In genomic region chr5:138656477-138657156, GRCm38 (mm10) we compare ENCODE assay signal across 8 mouse cellular contexts. TPM values are rescaled to one million over a fixed set of nuclear protein-coding genes. Genes with fewer than 3 reads are reported as not detected.
DNase-seq lines count a peak whose midpoint lies in the region; ATAC-seq and TF ChIP-seq lines count a peak whose summit lies in the region.

No protein-coding gene starts in this region.

- no peak overlapping the region for H3K9ac ChIP-seq in embryonic facial prominence, embryonic 11.5 days (replicated peaks; ENCODE audit: low read length)
- H3K9ac ChIP-seq in lung, embryonic 14.5 days: no peak overlapping the region

- no peak for ATAC-seq in cerebellum, adult (ENCODE audit: insufficient number of reproducible peaks, low FRiP score, low TSS enrichment)
- 0 out of 2 replicates have a peak, but pooled peaks have one; percentile 56 for ATAC-seq in embryonic facial prominence, embryonic 11.5 days (replicated peaks; ENCODE audit: insufficient number of reproducible peaks, low FRiP score, low TSS enrichment, low read depth)
- peak; percentile 74; the same call in 1 of the 2 replicates for ATAC-seq in lung, embryonic 14.5 days (ENCODE audit: insufficient read depth)

- 16% methylated on average over 2 of the region's 2 CpGs for WGBS in embryonic facial prominence, embryonic 11.5 days
- WGBS in lung, embryonic 14.5 days: 17% methylated on average over 2 of the region's 2 CpGs

- no peaks in the 10 kb centered on the region for H3K27me3 ChIP-seq in embryonic facial prominence, embryonic 11.5 days (ENCODE audit: control insufficient read depth, insufficient read depth, low read length)
- no peaks in the 10 kb centered on the region for H3K27me3 ChIP-seq in lung, embryonic 14.5 days (ENCODE audit: insufficient read depth, low read length)

- no peaks in the 10 kb centered on the region for H3K4me1 ChIP-seq in embryonic facial prominence, embryonic 11.5 days (ENCODE audit: control insufficient read depth, insufficient read depth, low read length)
- no peaks in the 10 kb centered on the region for H3K4me1 ChIP-seq in lung, embryonic 14.5 days (ENCODE audit: insufficient read depth)

- no peak overlapping the region for H3K4me2 ChIP-seq in embryonic facial prominence, embryonic 11.5 days (ENCODE audit: low read depth, low read length)
- H3K4me2 ChIP-seq in lung, embryonic 14.5 days: no peak overlapping the region

- no peaks in the 10 kb centered on the region for H3K36me3 ChIP-seq in embryonic facial prominence, embryonic 11.5 days (replicated peaks; ENCODE audit: control insufficient read depth, insufficient read depth, low read depth, low read length)
- 0 out of 2 replicates have a peak, but pooled peaks cover 3% of the 10 kb centered on the region for H3K36me3 ChIP-seq in lung, embryonic 14.5 days (ENCODE audit: insufficient read depth)

- peak; percentile 80 for TF ChIP-seq CTCF in lung, embryonic 14.5 days (IDR thresholded peaks at IDR 0.05; ENCODE audit: low read depth)

- H3K9me3 ChIP-seq in embryonic facial prominence, embryonic 11.5 days (replicated peaks; ENCODE audit: control insufficient read depth, low read length): no peaks in the 10 kb centered on the region
- no peaks in the 10 kb centered on the region for H3K9me3 ChIP-seq in lung, embryonic 14.5 days (ENCODE audit: low read depth, low read length)

- no peak overlapping the region for H3K27ac ChIP-seq in embryonic facial prominence, embryonic 11.5 days (replicated peaks; ENCODE audit: low read depth, low read length)
- H3K27ac ChIP-seq in lung, embryonic 14.5 days (ENCODE audit: low read depth): no peak overlapping the region

- intact Hi-C loops in heart, postnatal 14 days (cut with DNase I): no loop called here

- DNase-seq in cerebellum, adult 11 months: peak; percentile 20
- peak; percentile 33 for DNase-seq in adrenal gland, adult 2 months
- DNase-seq in embryonic facial prominence, embryonic 11.5 days (ENCODE audit: low spot score): peak; percentile 68
- peak; percentile 53 to 61 for DNase-seq in heart, postnatal 14 days
- DNase-seq in layer of hippocampus, adult 11-12 months (ENCODE audit: low spot score): peak; percentile 29
- peak; percentile 85 for DNase-seq in lung, embryonic 14.5 days
- peak; percentile 72 for DNase-seq in retina, postnatal 1 day

- H3K4me3 ChIP-seq in embryonic facial prominence, embryonic 11.5 days (ENCODE audit: low read depth, low read length): no peak overlapping the region
- H3K4me3 ChIP-seq in lung, embryonic 14.5 days (ENCODE audit: low read depth, low read length): no peak overlapping the region

RNA-seq across cellular contexts. Expression of gene A430033K04Rik, which starts 34.0 kb away (rescaled TPM):
- total RNA-seq in adrenal gland, adult 2 months (2021): 1 to 10 TPM; 3.9 to 7.4 TPM
- polyA plus RNA-seq in adrenal gland, adult 2 months (2012; rRNA removed): 0.46 and 1.1 TPM in 2 replicates
- 11.7 and 12.3 TPM in 2 replicates for polyA plus RNA-seq in embryonic facial prominence, embryonic 11.5 days (2014; fragmentation: Nextera tagmentation; extraction: Ambion mirVana)
- 1 to 10 TPM; 4.1 to 4.3 TPM for total RNA-seq in heart, postnatal 14 days (2021)
- polyA plus RNA-seq in lung, embryonic 14.5 days (2014; fragmentation: Nextera tagmentation; extraction: Ambion mirVana): 12.8 and 14.0 TPM in 2 replicates

RNA-seq across cellular contexts. Expression of gene Zfp68, which starts 37.1 kb away (rescaled TPM):
- total RNA-seq in adrenal gland, adult 2 months (2021): 10 to 100 TPM; 19.1 to 22.4 TPM
- 1.3 and 1.6 TPM in 2 replicates for polyA plus RNA-seq in adrenal gland, adult 2 months (2012; rRNA removed)
- polyA plus RNA-seq in embryonic facial prominence, embryonic 11.5 days (2014; fragmentation: Nextera tagmentation; extraction: Ambion mirVana): 79.1 and 91.8 TPM in 2 replicates
- total RNA-seq in heart, postnatal 14 days (2021): 10 to 100 TPM; 22.7 to 23.5 TPM
- polyA plus RNA-seq in lung, embryonic 14.5 days (2014; fragmentation: Nextera tagmentation; extraction: Ambion mirVana): 78.6 and 85.0 TPM in 2 replicates

Comparison
In these comparisons a context has a peak if more than half of its experiments do, and no peak if none do; other contexts are left out.
1. DNase-seq: peak in every context shown above with its lines; median percentile 85 in lung, embryonic 14.5 days; 72 in retina, postnatal 1 day; 68 in embryonic facial prominence, embryonic 11.5 days; 57 in heart, postnatal 14 days; 33 in adrenal gland, adult 2 months; 29 in layer of hippocampus, adult 11-12 months; 20 in cerebellum, adult 11 months.
2. RNA of gene Zfp68, which starts 37.1 kb away (polyA plus RNA-seq): 79.1 to 91.8 TPM in embryonic facial prominence, embryonic 11.5 days and 78.6 to 85.0 TPM in lung, embryonic 14.5 days; 1.3 to 1.6 TPM in adrenal gland, adult 2 months; every median in the first group is over 10 times any median in the second.